Mouse (Mus musculus): ENCODE data around the gene Adam12.

Adam12 gene

GRCm38 (mm10) chr7:134001581-134001980, 230.4 kb downstream of the Adam12 start:
- in situ Hi-C loops (cut with MboI), result no loop called here

GRCm38 (mm10) chr7:133990930-133991329, 241.0 kb downstream of the Adam12 start:
- in situ Hi-C loops (cut with MboI), result no loop called here

- in situ Hi-C loops (cut with MboI), result no loop called here
These were observed 243.6 kb downstream of the Adam12 start for GRCm38 (mm10) chr7:133988356-133988755.

- in situ Hi-C loops (cut with MboI), result no loop called here
These were observed 245.7 kb downstream of the Adam12 start for GRCm38 (mm10) chr7:133986201-133986600.

- in situ Hi-C loops (cut with MboI), result no loop called here
These were observed 246.3 kb downstream of the Adam12 start for GRCm38 (mm10) chr7:133985648-133986047.

GRCm38 (mm10) chr7:133976388-133977122, 255.4 kb downstream of the Adam12 start:
- in situ Hi-C loops (cut with MboI), result no loop called here

GRCm38 (mm10) chr7:133971086-133971485, 260.9 kb downstream of the Adam12 start:
- in situ Hi-C loops (cut with MboI), result no loop called here

- in situ Hi-C loops (cut with MboI), result no loop called here
These were observed 261.5 kb downstream of the Adam12 start for GRCm38 (mm10) chr7:133970407-133970806.

- in situ Hi-C loops (cut with MboI), result no loop called here
These were observed 264.0 kb downstream of the Adam12 start for GRCm38 (mm10) chr7:133967906-133968305.

GRCm38 (mm10) chr7:133963501-133963900, 268.4 kb downstream of the Adam12 start:
- in situ Hi-C loops (cut with MboI), result no loop called here

GRCm38 (mm10) chr7:133959200-133959599, 272.7 kb downstream of the Adam12 start:
- in situ Hi-C loops (cut with MboI), result no loop called here

GRCm38 (mm10) chr7:133957873-133958272, 274.1 kb downstream of the Adam12 start:
- in situ Hi-C loops (cut with MboI), result no loop called here

GRCm38 (mm10) chr7:133954111-133955091, 277.5 kb downstream of the Adam12 start:
- in situ Hi-C loops (cut with MboI), result no loop called here

- in situ Hi-C loops (cut with MboI), result no loop called here
These were observed 280.0 kb downstream of the Adam12 start for GRCm38 (mm10) chr7:133951777-133952545.

- in situ Hi-C loops (cut with MboI), result no loop called here
These were observed 284.6 kb downstream of the Adam12 start for GRCm38 (mm10) chr7:133947360-133947759.

- in situ Hi-C loops (cut with MboI), result no loop called here
These were observed 285.1 kb downstream of the Adam12 start for GRCm38 (mm10) chr7:133946757-133947345.

- in situ Hi-C loops (cut with MboI), result no loop called here
These were observed 285.8 kb downstream of the Adam12 start for GRCm38 (mm10) chr7:133946113-133946512.

GRCm38 (mm10) chr7:133940405-133940804, 291.5 kb downstream of the Adam12 start:
- in situ Hi-C loops (cut with MboI), result no loop called here

GRCm38 (mm10) chr7:133937473-133937872, 294.5 kb downstream of the Adam12 start:
- in situ Hi-C loops (cut with MboI), result no loop called here

GRCm38 (mm10) chr7:133936377-133936776, 295.6 kb downstream of the Adam12 start:
- in situ Hi-C loops (cut with MboI), result no loop called here

- in situ Hi-C loops (cut with MboI), result no loop called here
These were observed 298.6 kb downstream of the Adam12 start for GRCm38 (mm10) chr7:133933378-133933777.

- in situ Hi-C loops (cut with MboI), result no loop called here
These were observed 300.5 kb downstream of the Adam12 start for GRCm38 (mm10) chr7:133931481-133931880.
